8 mouse cellular contexts compared by ENCODE assay signal in genomic region chr2:94245305-94245959, GRCm38 (mm10).
DNase-seq lines count a peak whose midpoint lies in the region; ATAC-seq and TF ChIP-seq lines count a peak whose summit lies in the region.

No protein-coding gene starts in this region.

- H3K27ac ChIP-seq in bone marrow, adult 2 months (ENCODE audit: control insufficient read depth, insufficient read depth, low read depth, low read length, poor library complexity): no peak overlapping the region
- no peak overlapping the region for H3K27ac ChIP-seq in forebrain, embryonic 10.5 days
- H3K27ac ChIP-seq in heart, embryonic 13.5 days (replicated peaks): no peak overlapping the region
- H3K27ac ChIP-seq in kidney, embryonic 15.5 days: no peak overlapping the region
- H3K27ac ChIP-seq in limb, embryonic 13.5 days: no peak overlapping the region
- no peak overlapping the region for H3K27ac ChIP-seq in stomach, embryonic 14.5 days (ENCODE audit: low read length)

- ATAC-seq in heart, embryonic 13.5 days (ENCODE audit: extremely low read depth, insufficient number of reproducible peaks, low FRiP score, low TSS enrichment): no peak
- ATAC-seq in kidney, embryonic 15.5 days (replicated peaks; ENCODE audit: low FRiP score): peak; percentile 64; the same call in 1 of the 2 replicates
- ATAC-seq in limb, embryonic 13.5 days (ENCODE audit: low FRiP score, low read depth): peak; percentile 60; the same call in 1 of the 2 replicates
- peak; percentile 60; the same call in 1 of the 2 replicates for ATAC-seq in stomach, embryonic 14.5 days (ENCODE audit: insufficient number of reproducible peaks, insufficient read depth, low FRiP score, low read depth)

- H3ac ChIP-seq in myocyte (ENCODE audit: control insufficient read depth, insufficient read length): no peak overlapping the region

- no peak overlapping the region for H3K9ac ChIP-seq in heart, embryonic 13.5 days
- H3K9ac ChIP-seq in kidney, embryonic 15.5 days: no peak overlapping the region
- no peak overlapping the region for H3K9ac ChIP-seq in limb, embryonic 13.5 days
- H3K9ac ChIP-seq in stomach, embryonic 14.5 days (replicated peaks; ENCODE audit: low read depth, low read length): no peak overlapping the region

- peaks cover 90% of the 10 kb centered on the region for H3K27me3 ChIP-seq in forebrain, embryonic 10.5 days (ENCODE audit: poor library complexity, severe bottlenecking)
- peaks cover 97% of the 10 kb centered on the region for H3K27me3 ChIP-seq in heart, embryonic 13.5 days (replicated peaks)
- H3K27me3 ChIP-seq in kidney, embryonic 15.5 days: peaks cover 100% of the 10 kb centered on the region
- H3K27me3 ChIP-seq in limb, embryonic 13.5 days: peaks cover 96% of the 10 kb centered on the region
- peaks cover 63% of the 10 kb centered on the region for H3K27me3 ChIP-seq in myocyte (ENCODE audit: control insufficient read depth, insufficient read depth, insufficient read length)
- H3K27me3 ChIP-seq in stomach, embryonic 14.5 days (ENCODE audit: control insufficient read depth, insufficient read depth, low read length): peaks cover 73% of the 10 kb centered on the region

- DNase-seq in CD4-positive helper T cell, adult 2 months (ENCODE audit: low read depth, low spot score): peak; percentile 46
- DNase-seq in forebrain, embryonic 10.5 days (ENCODE audit: extremely low spot score, low spot score): peak; percentile 82

- no peak overlapping the region for H3K4me3 ChIP-seq in bone marrow, adult 2 months (replicated peaks; ENCODE audit: control insufficient read depth, low read depth, low read length)
- H3K4me3 ChIP-seq in forebrain, embryonic 10.5 days: peak overlapping the region; percentile 29; the same call in 1 of the 2 replicates
- peak overlapping the region; percentile 50 for H3K4me3 ChIP-seq in heart, embryonic 13.5 days
- H3K4me3 ChIP-seq in kidney, embryonic 15.5 days (replicated peaks): no peak overlapping the region
- no peak overlapping the region for H3K4me3 ChIP-seq in limb, embryonic 13.5 days
- no peak overlapping the region for H3K4me3 ChIP-seq in myocyte
- no peak overlapping the region for H3K4me3 ChIP-seq in stomach, embryonic 14.5 days (ENCODE audit: low read depth, low read length)

- H3K9me3 ChIP-seq in forebrain, embryonic 10.5 days: no peaks in the 10 kb centered on the region
- H3K9me3 ChIP-seq in heart, embryonic 13.5 days: no peaks in the 10 kb centered on the region
- H3K9me3 ChIP-seq in kidney, embryonic 15.5 days (replicated peaks): no peaks in the 10 kb centered on the region
- H3K9me3 ChIP-seq in limb, embryonic 13.5 days: no peaks in the 10 kb centered on the region
- H3K9me3 ChIP-seq in stomach, embryonic 14.5 days (ENCODE audit: control insufficient read depth, low read depth, low read length): no peaks in the 10 kb centered on the region

- TF ChIP-seq POLR2A in bone marrow, adult 2 months (IDR thresholded peaks at IDR 0.05; ENCODE audit: borderline replicate concordance, control insufficient read depth, low read depth, low read length): no peak
- no peak for TF ChIP-seq POLR2A in myocyte (IDR thresholded peaks at IDR 0.05; ENCODE audit: insufficient read length, low read depth)

- no peaks in the 10 kb centered on the region for H3K4me1 ChIP-seq in bone marrow, adult 2 months (ENCODE audit: control insufficient read depth, insufficient read depth, low read length)
- peaks cover 67% of the 10 kb centered on the region for H3K4me1 ChIP-seq in forebrain, embryonic 10.5 days
- peaks cover 77% of the 10 kb centered on the region for H3K4me1 ChIP-seq in heart, embryonic 13.5 days
- H3K4me1 ChIP-seq in kidney, embryonic 15.5 days: peaks cover 29% of the 10 kb centered on the region
- H3K4me1 ChIP-seq in limb, embryonic 13.5 days: peaks cover 25% of the 10 kb centered on the region
- H3K4me1 ChIP-seq in stomach, embryonic 14.5 days (ENCODE audit: control insufficient read depth, insufficient read depth, low read length): peaks cover 10% of the 10 kb centered on the region; the same call in 1 of the 2 replicates

- peak overlapping the region; percentile 82 for H3K4me2 ChIP-seq in heart, embryonic 13.5 days
- H3K4me2 ChIP-seq in kidney, embryonic 15.5 days: no peak overlapping the region
- no peak overlapping the region; the same call in 1 of the 2 replicates for H3K4me2 ChIP-seq in limb, embryonic 13.5 days (replicated peaks)
- no peak overlapping the region for H3K4me2 ChIP-seq in myocyte (ENCODE audit: low read depth)
- H3K4me2 ChIP-seq in stomach, embryonic 14.5 days (replicated peaks; ENCODE audit: low read depth, low read length): no peak overlapping the region

- 5% methylated on average over 16 of the region's 16 CpGs for WGBS in bone marrow, adult 2 months
- 1% methylated on average over 16 of the region's 16 CpGs for WGBS in forebrain, embryonic 10.5 days
- WGBS in heart, embryonic 13.5 days: 3% methylated on average over 16 of the region's 16 CpGs
- WGBS in kidney, embryonic 15.5 days: 3% methylated on average over 16 of the region's 16 CpGs
- WGBS in limb, embryonic 13.5 days: 2% methylated on average over 16 of the region's 16 CpGs
- WGBS in stomach, embryonic 14.5 days: 2% methylated on average over 16 of the region's 16 CpGs

- H3K79me2 ChIP-seq in myocyte (ENCODE audit: control insufficient read depth, insufficient read depth): no peaks in the 10 kb centered on the region

- 0 out of 2 replicates have a peak, but pooled peaks cover 2% of the 10 kb centered on the region for H3K36me3 ChIP-seq in forebrain, embryonic 10.5 days (replicated peaks)
- no peaks in the 10 kb centered on the region for H3K36me3 ChIP-seq in heart, embryonic 13.5 days
- no peaks in the 10 kb centered on the region for H3K36me3 ChIP-seq in kidney, embryonic 15.5 days
- no peaks in the 10 kb centered on the region for H3K36me3 ChIP-seq in limb, embryonic 13.5 days
- no peaks in the 10 kb centered on the region for H3K36me3 ChIP-seq in myocyte (ENCODE audit: control insufficient read depth, insufficient read depth)
- no peaks in the 10 kb centered on the region for H3K36me3 ChIP-seq in stomach, embryonic 14.5 days (ENCODE audit: control insufficient read depth, insufficient read depth, low read length)

- peak; percentile 71 for TF ChIP-seq CTCF in bone marrow, adult 2 months (IDR thresholded peaks at IDR 0.05; ENCODE audit: control insufficient read depth, insufficient read depth, low read length)

TF ChIP-seq in myocyte, 11 proteins besides CTCF, POLR2A, EP300 and RAD21:
- TF ChIP-seq TCF12 (IDR thresholded peaks at IDR 0.05; ENCODE audit: insufficient read depth, poor library complexity, severe bottlenecking): no peak
- peak; percentile 97 for TF ChIP-seq REST (IDR thresholded peaks at IDR 0.05; ENCODE audit: insufficient read depth, insufficient read length)
TF ChIP-seq in myocyte: peak in this region for 1.

Comparison
In these comparisons a context has a peak if more than half of its experiments do, and no peak if none do; other contexts are left out.
1. H3K4me3 ChIP-seq: peak in forebrain, embryonic 10.5 days (single experiment) and heart, embryonic 13.5 days (single experiment); none in bone marrow, adult 2 months (single experiment), kidney, embryonic 15.5 days (single experiment), limb, embryonic 13.5 days (single experiment), myocyte (single experiment) and stomach, embryonic 14.5 days (single experiment).